Mouse (Mus musculus): ENCODE measurements around the gene Prkn. TPM values are rescaled to one million over a fixed set of nuclear protein-coding genes. Genes with fewer than 3 reads are reported as not detected.

The Prkn gene
- polyA plus RNA-seq, 1 experiment from 2014 or later, result 1.6 TPM

DNA sequence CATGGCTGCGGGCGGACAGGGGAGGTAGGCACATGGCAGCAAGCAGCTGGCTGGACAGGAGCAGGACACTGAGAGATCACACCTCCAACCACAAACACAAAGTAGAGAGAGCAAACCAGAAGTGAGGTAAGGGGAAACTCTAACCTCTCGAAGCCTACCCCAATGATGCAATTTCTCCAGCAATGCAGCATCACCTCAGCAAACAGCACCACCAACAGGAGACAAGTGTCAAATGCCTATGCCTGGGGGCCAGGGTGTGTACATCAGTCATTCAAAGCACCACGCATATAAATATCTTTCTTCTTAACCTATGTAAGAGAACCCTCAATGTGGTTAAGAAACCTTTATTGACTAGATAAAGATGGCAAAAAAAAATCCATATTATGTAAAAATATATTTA is 1046.8 kb downstream of the Prkn start:
- Histone ChIP-seq H3K27me3 (no peaks in the 10 kb centered on the region), H3K9me3 (replicated peaks) (no peaks in the 10 kb centered on the region), H3K4me1 (no peaks in the 10 kb centered on the region), H3K27ac (no peak overlapping the region), H3K9ac (no peak overlapping the region), H3K4me3 (no peak overlapping the region), H3K36me3 (ENCODE audit: poor library complexity, severe bottlenecking) (no peaks in the 10 kb centered on the region), H3K4me2 (no peak overlapping the region)
- no peak for ATAC-seq
- 81% methylated on average over 4 of the region's 4 CpGs for WGBS

DNA sequence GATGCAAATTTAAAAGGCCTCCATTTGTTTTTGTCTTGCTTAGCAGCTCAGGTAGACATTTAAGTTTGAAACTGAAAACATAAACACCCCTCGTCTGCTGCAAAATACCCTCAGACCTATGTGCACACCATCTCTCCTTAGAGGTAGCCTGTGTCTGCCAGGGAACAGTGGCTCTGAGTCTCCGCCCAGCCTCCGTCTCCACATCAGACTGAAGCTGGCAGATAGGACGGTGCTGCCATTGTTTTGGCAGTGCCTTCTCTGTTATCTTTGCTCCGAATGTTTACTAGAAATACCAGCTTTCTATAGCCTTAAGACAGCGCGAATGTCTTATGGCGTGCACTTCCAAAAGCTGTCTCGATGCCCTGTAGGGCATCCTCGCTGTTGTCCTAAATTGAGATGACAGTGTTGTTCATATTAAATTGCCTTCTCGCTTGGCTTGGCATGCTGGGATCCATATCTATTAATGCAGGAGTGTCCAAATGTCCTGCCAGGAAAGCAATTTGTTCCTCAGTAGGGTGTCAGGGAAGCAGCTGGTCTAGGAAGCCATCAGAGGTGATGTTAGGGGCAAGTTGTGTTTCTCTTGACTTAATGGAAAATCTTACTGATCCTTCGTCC is 1047.5 kb downstream of the Prkn start:
- no peak for ATAC-seq

DNA sequence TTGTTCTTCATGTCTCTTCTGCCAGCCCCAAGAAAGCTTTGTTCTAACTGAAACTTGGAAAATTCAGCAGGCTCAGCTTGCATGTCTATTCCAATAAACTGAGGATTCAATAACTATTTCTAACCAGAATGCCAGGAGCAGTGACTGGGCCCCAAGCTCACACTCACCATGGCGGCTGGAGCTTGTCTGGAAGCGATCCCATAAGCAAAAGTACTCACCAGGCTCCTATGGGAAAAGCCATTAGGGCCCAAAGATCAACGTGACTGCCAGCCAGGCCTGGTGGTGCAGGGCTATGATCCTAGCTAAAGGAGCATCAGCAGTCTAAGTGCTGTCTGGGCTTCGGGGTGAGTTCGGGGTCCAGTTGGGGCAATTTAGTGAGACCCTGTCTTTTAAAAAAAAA is 1048.6 kb downstream of the Prkn start:
- Histone ChIP-seq H3K27me3 (no peaks in the 10 kb centered on the region), H3K27ac (no peak overlapping the region), H3K9me3 (replicated peaks) (no peaks in the 10 kb centered on the region), H3K4me2 (no peak overlapping the region), H3K9ac (no peak overlapping the region), H3K4me1 (no peaks in the 10 kb centered on the region), H3K4me3 (no peak overlapping the region), H3K36me3 (ENCODE audit: poor library complexity, severe bottlenecking) (no peaks in the 10 kb centered on the region)
- 89% methylated on average over 5 of the region's 5 CpGs for WGBS
- ATAC-seq, result no peak

More for the DNA sequence above, 1047.5 kb downstream of the Prkn start:
- 73% methylated on average over 12 of the region's 12 CpGs for WGBS
- H3K9me3 ChIP-seq (replicated peaks), result no peaks in the 10 kb centered on the region
- H3K4me2 ChIP-seq, result no peak overlapping the region
- no peak overlapping the region for H3K9ac ChIP-seq
- H3K4me1 ChIP-seq, result no peaks in the 10 kb centered on the region
- no peak overlapping the region for H3K27ac ChIP-seq
- no peaks in the 10 kb centered on the region for H3K27me3 ChIP-seq
- H3K36me3 ChIP-seq (ENCODE audit: poor library complexity, severe bottlenecking), result no peaks in the 10 kb centered on the region
- no peak overlapping the region for H3K4me3 ChIP-seq

DNA sequence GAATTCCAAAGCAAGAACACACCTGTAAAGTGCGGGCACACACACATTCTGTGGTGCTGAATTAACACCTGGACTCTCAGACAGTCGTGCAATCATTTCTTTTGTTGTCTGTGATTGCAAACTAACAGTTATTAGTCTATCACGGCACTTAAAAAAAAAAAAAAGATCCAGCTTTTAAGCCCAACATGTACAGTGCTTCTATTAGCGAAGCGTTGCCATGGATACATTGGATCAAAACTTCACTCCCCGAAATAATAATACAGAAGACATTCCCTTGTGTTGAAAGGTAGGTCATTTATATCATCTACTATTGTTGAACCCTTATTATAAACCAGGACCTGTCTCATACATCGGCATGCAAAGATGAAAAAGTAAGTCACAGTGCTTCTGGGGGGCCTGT is 1060.1 kb downstream of the Prkn start:
- Histone ChIP-seq H3K27me3 (no peaks in the 10 kb centered on the region), H3K36me3 (ENCODE audit: poor library complexity, severe bottlenecking) (no peaks in the 10 kb centered on the region), H3K4me3 (no peak overlapping the region), H3K4me2 (no peak overlapping the region), H3K27ac (no peak overlapping the region), H3K9me3 (replicated peaks) (no peaks in the 10 kb centered on the region), H3K9ac (no peak overlapping the region), H3K4me1 (no peaks in the 10 kb centered on the region)
- 76% methylated on average over 7 of the region's 7 CpGs for WGBS
- ATAC-seq, result no peak

DNA sequence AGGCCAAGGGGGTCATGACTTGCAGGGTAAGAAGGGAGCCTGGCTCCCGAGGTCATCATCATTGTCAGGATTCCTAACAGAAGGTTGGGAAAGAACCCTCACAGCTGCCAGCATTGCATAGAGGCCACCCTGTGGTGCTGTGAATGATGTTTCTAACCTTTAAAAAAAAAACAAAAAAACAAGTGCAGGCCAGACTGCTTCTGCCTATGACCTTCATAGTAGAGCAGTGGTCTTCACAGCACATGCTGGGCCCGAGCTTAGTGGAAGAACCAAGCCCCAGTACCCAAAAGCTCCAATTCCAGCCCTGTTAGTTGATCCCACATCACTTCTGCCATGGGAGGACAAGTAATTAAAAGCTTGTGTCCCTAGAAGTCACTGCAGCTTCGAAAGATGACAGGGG is 1061.5 kb downstream of the Prkn start:
- Histone ChIP-seq H3K4me1 (no peaks in the 10 kb centered on the region), H3K27me3 (no peaks in the 10 kb centered on the region), H3K36me3 (ENCODE audit: poor library complexity, severe bottlenecking) (no peaks in the 10 kb centered on the region), H3K4me3 (no peak overlapping the region), H3K4me2 (no peak overlapping the region), H3K9me3 (replicated peaks) (no peaks in the 10 kb centered on the region), H3K9ac (no peak overlapping the region), H3K27ac (no peak overlapping the region)
- WGBS, result 85% methylated on average over 3 of the region's 3 CpGs
- ATAC-seq, result no peak

DNA sequence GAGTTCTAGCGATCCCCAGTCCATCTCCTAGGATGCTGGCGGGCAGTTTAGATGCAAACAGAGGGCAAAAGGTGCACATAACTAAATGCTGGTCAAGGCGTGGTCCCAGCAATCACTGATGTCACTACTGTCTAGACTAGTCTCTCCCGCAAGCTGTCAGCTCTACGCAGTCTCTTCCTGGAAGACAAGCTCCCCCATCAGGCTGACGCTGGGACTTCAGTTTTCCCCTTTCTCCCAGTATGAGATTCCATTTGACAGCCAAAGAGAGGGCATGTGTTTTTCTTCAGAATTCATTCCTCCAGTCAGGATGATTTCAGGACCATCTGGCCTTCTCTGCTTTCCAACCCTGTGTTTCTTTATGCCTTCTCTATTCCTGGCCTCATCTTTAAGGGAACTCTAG is 1062.8 kb downstream of the Prkn start:
- H3K4me1 ChIP-seq, result no peaks in the 10 kb centered on the region
- 0 out of 2 replicates have a peak, but pooled peaks have one; percentile 27 for ATAC-seq

DNA sequence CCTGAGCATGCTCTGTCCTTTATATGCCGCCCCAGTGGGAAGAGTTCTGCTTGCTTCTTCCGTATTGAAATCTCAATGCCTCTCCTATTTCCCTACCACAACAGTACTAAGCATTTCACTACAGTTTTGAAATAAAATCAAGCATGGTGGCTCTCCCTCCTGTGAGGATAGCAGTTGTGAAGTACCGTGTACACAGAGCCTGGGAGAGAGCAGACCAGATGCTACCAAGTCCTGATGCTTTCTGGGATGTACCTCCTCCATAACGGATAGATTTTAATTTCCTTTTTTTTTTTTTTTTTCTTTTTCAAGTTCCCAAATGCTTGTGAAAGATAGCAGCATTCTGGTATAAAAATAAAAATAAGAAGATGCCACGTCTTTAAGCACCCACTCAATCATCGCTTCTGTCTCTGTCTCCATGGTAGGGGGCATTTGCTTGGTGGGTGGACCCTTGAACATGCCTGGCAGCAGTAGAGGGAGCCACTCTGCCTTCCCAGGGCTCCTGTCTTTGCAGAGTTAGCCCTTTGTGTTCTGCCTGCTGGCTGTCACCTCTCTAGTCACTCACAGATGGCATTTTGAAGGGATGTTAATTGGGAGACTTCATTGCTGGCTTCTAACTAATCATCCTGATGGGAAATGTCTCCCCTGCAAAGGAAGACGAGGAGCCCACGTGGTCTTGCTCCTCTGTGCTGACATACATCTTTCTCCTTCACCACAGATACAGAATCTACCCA is 1070.6 kb downstream of the Prkn start:
- Histone ChIP-seq H3K9ac (no peak overlapping the region), H3K27ac (peak overlapping the region; percentile 51), H3K27me3 (peaks cover 9% of the 10 kb centered on the region), H3K36me3 (ENCODE audit: poor library complexity, severe bottlenecking) (no peaks in the 10 kb centered on the region), H3K4me2 (no peak overlapping the region), H3K4me3 (no peak overlapping the region), H3K9me3 (replicated peaks) (no peaks in the 10 kb centered on the region), H3K4me1 (peaks cover 16% of the 10 kb centered on the region)
- ATAC-seq, result peak; percentile 81
- WGBS, result 64% methylated on average over 8 of the region's 8 CpGs

More for the DNA sequence above, 1062.8 kb downstream of the Prkn start:
- Histone ChIP-seq H3K9me3 (replicated peaks) (no peaks in the 10 kb centered on the region), H3K4me3 (no peak overlapping the region), H3K27me3 (no peaks in the 10 kb centered on the region), H3K9ac (no peak overlapping the region), H3K27ac (no peak overlapping the region), H3K36me3 (ENCODE audit: poor library complexity, severe bottlenecking) (no peaks in the 10 kb centered on the region), H3K4me2 (no peak overlapping the region)
- 47% methylated on average over 6 of the region's 6 CpGs for WGBS

DNA sequence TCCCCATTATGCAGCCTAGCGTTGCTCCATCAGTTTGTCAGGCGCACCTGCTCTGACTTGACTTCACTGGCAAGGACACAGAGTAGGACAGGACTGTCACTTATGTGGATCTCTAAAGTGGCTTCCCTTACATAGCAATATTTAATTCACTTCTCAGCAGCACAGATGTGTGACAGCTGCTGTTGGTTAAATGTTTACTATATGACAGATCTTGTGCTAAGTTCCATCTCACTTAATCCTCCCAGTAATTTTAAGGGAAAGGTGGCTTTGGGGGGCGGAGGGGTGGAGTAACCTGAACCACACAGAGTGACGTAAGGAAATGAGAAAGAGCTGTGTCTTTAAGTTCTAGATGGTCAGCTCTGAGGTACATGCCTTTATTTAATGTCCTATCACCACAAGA is 1072.0 kb downstream of the Prkn start:
- ATAC-seq, result no peak
- no peaks in the 10 kb centered on the region for H3K9me3 ChIP-seq (replicated peaks)
- H3K4me3 ChIP-seq, result no peak overlapping the region
- H3K27me3 ChIP-seq, result peaks cover 9% of the 10 kb centered on the region
- H3K27ac ChIP-seq, result no peak overlapping the region
- H3K9ac ChIP-seq, result no peak overlapping the region
- peaks cover 16% of the 10 kb centered on the region for H3K4me1 ChIP-seq
- no peaks in the 10 kb centered on the region for H3K36me3 ChIP-seq (ENCODE audit: poor library complexity, severe bottlenecking)
- H3K4me2 ChIP-seq, result no peak overlapping the region
- 72% methylated on average over 4 of the region's 4 CpGs for WGBS

DNA sequence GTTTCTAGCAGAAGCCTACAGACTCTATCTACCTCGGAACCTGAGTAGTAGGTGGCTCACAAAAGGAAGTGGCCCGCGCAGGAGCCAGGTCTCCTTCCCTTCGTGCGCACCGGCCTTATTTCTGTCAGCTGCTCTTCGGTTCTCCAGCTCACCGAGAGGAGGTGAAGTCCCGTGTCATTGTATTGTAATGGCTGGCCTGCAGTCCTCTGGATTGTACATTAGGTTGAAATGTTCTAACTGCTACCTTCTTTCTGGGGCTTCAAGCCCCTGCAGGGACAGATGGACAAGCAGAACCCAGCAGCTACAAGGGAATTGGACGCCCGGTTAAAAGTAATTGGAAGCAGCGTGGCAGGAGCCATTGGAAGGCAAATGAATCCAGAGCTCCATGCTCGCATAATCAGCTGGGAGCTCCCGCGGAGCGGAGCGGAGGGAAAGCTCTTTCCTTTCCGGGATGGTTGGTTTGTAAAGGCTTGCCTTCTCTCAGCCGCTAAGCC is 1072.7 kb downstream of the Prkn start:
- Histone ChIP-seq H3K4me2 (peak overlapping the region; percentile 58), H3K9ac (0 out of 2 replicates have a peak overlapping the region, but pooled peaks have one; percentile 0), H3K27ac (peak overlapping the region; percentile 42; the same call in 1 of the 2 replicates), H3K27me3 (peaks cover 9% of the 10 kb centered on the region), H3K36me3 (ENCODE audit: poor library complexity, severe bottlenecking) (no peaks in the 10 kb centered on the region), H3K4me3 (peak overlapping the region; percentile 23), H3K4me1 (peaks cover 16% of the 10 kb centered on the region), H3K9me3 (replicated peaks) (no peaks in the 10 kb centered on the region)
- under 1% methylated on average over 19 of the region's 19 CpGs for WGBS
- peak; percentile 57; the same call in 1 of the 2 replicates for ATAC-seq

DNA sequence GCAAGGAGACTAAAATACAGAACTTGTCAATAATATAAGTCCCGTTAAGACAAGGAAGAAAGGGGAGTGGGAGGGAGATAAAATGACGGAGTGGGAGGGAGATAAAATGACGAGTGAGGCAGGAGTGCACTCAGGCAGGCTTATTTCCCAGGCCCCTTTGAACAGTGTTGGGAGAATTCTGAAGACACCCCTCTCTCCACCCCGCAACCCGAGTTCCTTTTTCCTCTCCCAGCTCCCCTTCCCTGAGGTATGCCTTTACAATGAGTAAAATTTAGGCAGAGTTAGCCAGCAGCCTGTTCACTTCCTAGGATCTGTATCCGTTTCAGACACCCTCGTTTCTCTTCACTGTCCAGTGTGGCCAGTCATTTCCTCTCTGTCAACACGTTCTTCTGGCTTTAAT is 1073.4 kb downstream of the Prkn start:
- peak; percentile 56; the same call in 1 of the 2 replicates for ATAC-seq
- no peak overlapping the region for H3K9ac ChIP-seq
- peaks cover 22% of the 10 kb centered on the region for H3K4me1 ChIP-seq
- H3K4me2 ChIP-seq, result peak overlapping the region; percentile 58
- H3K36me3 ChIP-seq (ENCODE audit: poor library complexity, severe bottlenecking), result no peaks in the 10 kb centered on the region
- no peak overlapping the region for H3K4me3 ChIP-seq
- H3K27me3 ChIP-seq, result peaks cover 9% of the 10 kb centered on the region
- 9% methylated on average over 8 of the region's 8 CpGs for WGBS
- no peak overlapping the region for H3K27ac ChIP-seq
- no peaks in the 10 kb centered on the region for H3K9me3 ChIP-seq (replicated peaks)

DNA sequence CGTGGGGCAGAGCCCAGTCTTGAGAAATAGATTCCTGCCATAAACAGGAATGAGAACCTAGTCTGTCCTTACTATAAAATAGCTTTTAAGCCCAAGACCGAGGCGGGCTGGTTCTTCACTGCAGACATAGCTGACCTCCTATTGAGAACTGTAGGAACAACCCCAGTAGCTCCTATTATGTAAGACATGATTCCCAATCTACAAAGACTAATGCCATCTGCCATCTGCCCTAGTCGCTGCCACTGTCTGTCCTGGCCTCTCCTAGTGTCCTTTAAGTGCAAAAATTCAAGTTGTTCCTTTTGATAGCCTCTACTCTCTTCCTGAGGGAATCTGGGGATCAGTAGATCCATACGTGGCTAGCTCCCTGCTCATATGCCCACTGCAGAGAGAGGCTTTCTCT is 1074.3 kb downstream of the Prkn start:
- H3K27me3 ChIP-seq, result peaks cover 9% of the 10 kb centered on the region
- no peak overlapping the region for H3K9ac ChIP-seq
- no peaks in the 10 kb centered on the region for H3K9me3 ChIP-seq (replicated peaks)
- H3K4me2 ChIP-seq, result no peak overlapping the region
- H3K4me1 ChIP-seq, result peaks cover 25% of the 10 kb centered on the region
- H3K36me3 ChIP-seq (ENCODE audit: poor library complexity, severe bottlenecking), result no peaks in the 10 kb centered on the region
- H3K27ac ChIP-seq, result no peak overlapping the region
- ATAC-seq, result no peak
- no peak overlapping the region for H3K4me3 ChIP-seq
- WGBS, result 72% methylated on average over 5 of the region's 5 CpGs

DNA sequence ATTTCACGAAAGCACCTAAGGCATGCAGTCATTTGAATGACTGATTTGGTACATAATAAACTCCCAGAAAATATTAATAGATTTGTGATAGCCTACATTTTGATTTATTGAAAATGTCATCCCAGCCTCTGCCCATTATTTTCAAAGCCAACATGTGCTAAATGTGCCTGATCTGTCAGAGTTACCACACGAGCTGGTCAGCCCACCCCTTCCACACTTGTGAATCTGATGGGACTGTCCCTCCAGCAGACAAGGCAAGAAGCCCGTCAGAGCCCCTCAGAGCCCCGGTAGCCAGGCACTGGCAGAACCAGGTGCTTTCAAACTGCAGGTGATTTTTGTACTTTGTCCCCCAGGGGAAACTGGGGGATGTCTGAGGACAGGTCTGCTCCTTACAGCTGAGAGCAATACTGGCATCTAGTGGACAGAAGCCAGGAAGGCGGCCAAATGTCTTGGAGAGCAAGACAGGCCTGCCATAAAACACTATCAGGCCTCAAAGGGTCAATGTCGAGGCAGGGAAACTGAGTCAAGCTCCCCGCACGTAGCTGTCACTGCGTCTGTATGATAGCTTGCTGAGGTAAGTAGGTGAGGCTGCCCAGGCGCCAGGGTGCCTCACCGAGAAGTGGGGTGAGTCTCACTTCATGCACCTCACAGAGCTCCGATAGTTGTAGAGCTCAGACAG is 1078.1 kb downstream of the Prkn start:
- H3K4me2 ChIP-seq, result no peak overlapping the region
- WGBS, result 52% methylated on average over 12 of the region's 12 CpGs
- peaks cover 17% of the 10 kb centered on the region for H3K4me1 ChIP-seq
- H3K27me3 ChIP-seq, result no peaks in the 10 kb centered on the region
- 0 out of 2 replicates have a peak, but pooled peaks have one; percentile 27 for ATAC-seq
- H3K9me3 ChIP-seq (replicated peaks), result no peaks in the 10 kb centered on the region
- H3K9ac ChIP-seq, result no peak overlapping the region
- H3K36me3 ChIP-seq (ENCODE audit: poor library complexity, severe bottlenecking), result no peaks in the 10 kb centered on the region
- no peak overlapping the region for H3K27ac ChIP-seq
- H3K4me3 ChIP-seq, result no peak overlapping the region

Data from forebrain, embryonic 13.5 days (tissue).